Mouse (Mus musculus) erythroblast, adult 5-6 weeks (primary cell): ENCODE measurements around the gene Mier2. TPM values are rescaled to one million over a fixed set of nuclear protein-coding genes. Genes with fewer than 3 reads are reported as not detected.

Experiments
- ATAC-seq: replicated peaks from 2 replicates; pipeline ENCODE4 v1.8.0; 2016; ENCODE audit warnings: moderate number of reproducible peaks, mild to moderate bottlenecking, moderate TSS enrichment, inconsistent platforms; ENCODE audit not compliant: poor library complexity, low FRiP score, severe bottlenecking
- total RNA-seq, 2 experiments: library from RNA; stranded (forward) in 1 of 2; stranded (reverse) in 1 of 2; fragments of 150-400 nt in 1 of 2; fragments of 200-764, 138-1000 nt in 1 of 2; gene quantifications; 2 replicates each; pipeline versions ENCODE4 v1.2.3 to v1.2.4; 2015 to 2017; ENCODE audit warnings: low replicate concordance in 2 of 2

Gene Mier2
- total RNA-seq, 2 experiments from 2014 or later, result 1.9 TPM; not detected in 1

DNA sequence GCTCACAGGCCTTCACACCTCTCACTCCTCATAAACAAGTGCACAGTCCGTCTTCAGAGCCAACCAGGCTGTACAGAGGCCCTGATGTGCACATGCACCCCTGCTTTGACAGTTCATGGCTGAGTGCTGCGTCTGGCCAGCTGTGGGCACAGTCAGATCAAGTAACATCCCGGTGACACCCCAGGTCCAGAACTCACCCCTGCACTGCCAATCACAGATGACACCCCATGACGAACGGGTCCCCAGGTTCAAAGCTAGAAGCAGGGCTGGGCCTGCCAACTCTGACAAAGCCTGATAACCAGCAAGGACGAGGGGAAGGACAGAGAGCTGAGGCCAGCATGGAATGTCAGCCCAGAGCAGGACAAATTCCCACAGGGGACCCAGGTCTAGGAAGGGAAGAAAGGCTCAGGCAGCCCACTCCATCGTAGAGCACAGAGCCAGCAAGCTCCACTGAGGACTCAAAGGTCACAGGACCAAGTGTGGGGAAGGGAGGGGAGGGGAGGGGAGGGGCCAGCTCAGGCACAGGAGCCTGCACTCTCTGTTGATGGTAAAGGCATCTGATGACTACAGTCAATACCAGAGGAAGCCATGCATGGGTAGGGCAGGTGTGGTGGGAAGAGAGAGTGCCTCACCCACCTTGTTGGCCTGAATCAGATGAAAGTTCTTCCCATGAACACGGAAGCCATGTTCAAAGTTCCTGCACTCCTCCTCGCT is 11.0 kb downstream of the Mier2 start:
- no peak for ATAC-seq

DNA sequence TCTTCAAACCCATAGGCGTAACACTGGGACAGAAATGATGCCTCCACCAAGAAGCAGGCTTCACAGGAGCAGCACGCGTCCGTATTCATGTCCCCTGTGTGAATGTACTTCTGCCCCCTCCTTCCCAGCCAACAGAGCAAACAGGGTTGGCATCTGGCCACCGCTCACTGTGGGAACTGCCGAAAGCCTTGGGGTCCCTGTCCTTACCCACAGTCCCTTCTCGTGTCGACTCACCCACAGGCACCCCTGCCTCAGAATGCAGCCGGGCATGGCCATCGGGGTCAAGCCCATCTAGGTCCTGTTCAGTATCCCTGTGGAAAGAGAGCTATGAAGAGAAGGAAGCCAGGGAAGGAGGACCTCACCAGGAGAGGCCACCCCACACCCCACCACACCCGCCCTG is 12.8 kb downstream of the Mier2 start:
- no peak for ATAC-seq

DNA sequence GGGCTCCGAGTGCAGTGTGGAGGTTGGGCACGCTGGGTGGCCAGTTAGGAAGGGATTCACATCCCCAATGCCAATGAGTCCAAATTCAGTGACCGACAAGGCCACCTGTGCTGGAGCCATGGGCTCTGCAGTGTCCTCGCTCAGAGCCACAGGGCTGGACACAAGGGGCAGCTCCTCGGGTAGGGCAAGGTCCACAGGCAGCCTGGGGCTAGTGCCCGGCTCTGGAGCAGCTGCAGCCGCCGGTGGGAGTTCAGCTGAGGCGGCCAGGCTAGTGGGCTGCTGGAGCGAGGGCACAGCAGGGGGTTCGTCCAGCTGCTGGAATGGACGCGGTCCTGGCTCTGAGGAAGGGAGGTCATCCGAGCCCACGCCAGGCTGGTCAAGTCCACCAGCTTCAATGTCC is 13.5 kb downstream of the Mier2 start:
- ATAC-seq, result no peak

DNA sequence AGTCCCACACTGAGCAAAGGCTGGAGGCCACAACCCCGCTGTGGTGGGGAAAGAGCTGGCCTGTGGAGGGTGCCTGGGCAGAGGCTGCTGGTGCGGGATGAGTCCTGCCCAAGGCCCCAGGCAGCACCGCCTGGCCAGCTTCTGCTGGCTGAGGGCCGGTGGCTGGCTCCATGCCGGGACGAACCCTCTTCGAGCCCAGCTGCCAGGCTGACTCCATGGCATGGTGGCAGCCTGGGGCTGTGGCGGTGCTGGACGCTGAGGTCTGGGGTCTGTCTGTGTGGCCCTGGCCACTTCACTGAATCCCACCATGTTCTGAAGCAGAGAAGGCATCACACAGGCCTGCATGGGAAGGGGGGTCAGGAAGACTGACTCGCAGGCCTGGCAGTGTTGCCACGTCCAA is 14.3 kb downstream of the Mier2 start:
- ATAC-seq, result no peak

DNA sequence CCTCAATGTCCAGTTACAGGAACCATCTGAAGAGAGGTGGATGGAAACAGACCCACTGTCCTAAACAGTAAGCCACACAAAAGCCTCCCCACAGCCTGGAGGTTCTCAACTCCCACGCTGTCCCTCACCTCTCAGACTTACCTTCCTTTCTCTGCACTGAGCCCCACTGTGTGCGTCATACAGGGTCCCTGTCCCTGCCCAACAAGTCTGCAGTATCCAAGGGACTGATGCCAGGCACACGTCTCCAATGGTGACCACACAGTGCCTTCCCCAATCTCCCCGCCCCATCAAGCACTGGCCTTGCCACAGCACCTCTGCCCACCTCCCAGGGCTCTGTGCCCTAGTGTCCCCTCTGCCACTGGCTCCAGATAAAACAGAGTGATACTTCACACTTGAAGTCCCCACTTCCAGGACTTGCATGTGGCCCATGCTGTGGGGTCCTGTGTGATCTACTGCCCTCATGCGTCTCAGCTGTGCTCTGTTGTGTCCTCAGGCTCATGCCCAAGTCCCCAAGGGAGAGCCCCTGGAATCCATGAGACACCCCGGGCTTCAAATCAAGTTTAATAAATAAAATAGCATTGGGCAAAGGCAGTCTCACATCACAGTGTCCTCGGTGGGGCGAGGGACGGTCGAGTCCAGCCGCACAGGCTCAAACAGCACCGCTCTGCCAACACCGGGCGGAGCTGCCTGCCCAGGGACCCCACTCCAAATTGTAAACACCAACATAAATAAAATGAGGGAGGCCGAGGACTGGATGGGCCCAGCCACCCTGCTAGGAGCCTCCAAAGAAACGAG is 15.1 kb downstream of the Mier2 start:
- no peak for ATAC-seq

DNA sequence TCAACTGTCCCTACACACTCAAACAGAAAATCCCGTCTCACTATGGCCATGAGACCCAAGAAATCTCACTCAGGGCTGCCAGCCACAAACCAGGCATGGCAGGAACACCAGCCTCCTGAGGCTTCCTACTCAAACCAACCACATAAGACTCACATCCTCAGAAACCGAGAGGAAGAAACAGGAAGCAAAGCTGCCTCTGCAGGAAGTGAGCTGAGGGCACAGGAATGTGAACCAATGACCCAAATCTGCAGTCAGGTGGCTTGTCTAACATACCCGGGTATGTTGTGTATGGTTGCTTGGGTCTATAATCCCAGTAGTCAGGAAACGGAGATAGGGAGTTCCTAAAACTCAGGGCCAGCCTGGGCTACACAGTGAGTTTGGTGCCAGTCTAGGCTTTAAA is 16.1 kb downstream of the Mier2 start:
- ATAC-seq, result no peak

DNA sequence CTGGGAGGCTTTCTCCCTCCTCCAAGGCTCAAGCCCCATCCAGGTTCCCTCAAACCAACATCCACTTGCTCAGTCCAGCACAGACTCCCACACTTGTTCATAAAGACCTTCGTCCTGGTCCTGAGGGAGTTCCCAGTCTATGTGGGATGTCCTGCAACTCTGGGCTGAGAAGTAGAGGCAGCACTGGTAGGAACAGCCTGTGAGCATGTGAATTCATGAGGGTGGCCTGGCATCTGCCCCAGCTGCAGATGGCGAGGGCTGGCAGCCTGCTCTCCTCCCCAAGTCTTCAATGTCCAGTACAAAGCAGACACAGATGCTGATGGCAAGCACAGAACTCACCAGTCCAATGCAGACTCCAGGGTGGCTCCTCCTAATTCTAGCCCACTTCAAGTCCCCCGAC is 16.7 kb downstream of the Mier2 start:
- ATAC-seq, result no peak

DNA sequence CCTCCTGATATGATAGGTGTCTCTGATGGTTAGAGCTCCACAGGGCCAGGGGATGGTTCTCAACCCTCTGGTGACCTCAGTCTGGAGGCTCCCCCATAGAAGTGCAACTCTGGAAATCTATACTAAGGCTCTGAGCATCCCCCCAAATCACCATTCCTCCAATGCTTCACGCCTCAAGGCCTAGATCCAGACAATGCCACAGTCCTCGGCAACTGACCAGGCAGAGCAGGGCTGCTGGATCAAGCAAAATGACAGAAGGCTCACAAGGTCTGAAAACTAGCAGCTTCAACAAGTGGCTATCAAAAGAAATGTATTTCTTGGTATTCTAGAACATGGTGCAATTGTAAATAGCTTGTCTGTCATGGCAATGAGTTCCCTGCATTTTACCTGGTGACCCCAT is 17.2 kb downstream of the Mier2 start:
- no peak for ATAC-seq

DNA sequence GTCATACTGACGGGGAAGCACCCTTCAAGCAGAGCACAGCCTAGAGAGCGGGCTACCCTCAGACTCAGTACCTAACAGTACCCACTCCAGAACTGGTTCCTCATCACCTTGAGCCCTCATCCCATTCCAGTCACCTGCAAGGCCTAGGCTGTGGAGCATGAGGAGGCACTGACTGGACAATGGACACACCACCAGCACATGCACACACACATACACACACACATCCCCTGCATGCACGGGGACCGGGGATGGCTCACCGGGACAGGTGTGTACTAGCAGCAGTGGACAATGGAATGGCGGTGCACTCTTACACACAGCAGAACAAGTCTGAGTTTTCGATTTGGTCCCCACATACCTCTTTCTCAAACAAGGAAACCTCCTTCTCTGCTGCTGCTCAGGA is 17.7 kb downstream of the Mier2 start:
- ATAC-seq, result no peak

DNA sequence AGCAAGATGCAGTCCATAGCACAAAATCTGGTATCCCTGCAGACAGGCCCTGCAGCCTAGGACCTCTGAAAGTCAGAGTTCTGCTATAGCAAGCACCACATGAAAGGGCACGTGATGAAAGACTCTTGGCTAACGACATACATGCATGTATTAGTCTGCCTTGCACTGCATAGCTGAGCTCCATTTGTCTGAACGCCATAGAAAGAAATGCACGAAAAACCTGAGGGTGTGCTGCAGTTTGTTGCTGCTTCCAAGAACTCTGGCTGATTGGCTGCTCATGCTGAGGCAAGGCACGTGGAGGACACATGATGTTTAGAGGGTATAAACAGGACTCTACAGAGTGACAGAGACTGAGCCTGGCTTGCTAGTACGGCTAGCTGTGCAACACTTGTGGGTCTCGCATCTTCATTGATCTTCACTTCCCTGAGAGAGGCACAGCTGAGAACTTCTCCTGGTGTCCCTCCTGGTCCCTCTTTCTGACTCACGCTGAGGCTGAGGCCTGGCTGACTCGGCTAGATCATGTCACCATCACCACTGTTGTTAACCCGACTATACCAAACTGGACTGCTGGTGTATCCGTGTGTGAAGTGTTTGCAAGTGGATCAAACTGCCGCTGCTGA is 18.4 kb downstream of the Mier2 start:
- no peak for ATAC-seq

DNA sequence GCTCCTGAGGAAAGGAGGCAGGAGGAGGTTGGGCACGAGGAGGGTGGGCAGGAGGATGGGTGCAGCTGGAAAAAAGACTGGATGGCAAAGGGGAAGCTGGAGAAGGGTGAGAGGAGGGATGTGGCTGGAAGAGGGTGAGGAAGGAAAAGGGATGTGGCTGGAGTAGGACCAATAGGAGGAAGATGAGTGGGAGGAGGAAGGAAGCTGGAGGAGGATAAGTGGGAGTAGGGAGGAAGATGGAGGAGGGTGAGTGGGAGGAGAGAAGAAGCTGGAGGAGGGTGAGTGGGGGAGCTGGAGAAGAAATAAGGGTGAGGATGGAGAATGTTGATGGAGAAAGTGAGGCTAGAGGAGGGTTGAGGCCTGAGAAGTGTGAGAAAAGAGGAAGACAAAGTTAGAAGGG is 19.6 kb downstream of the Mier2 start:
- no peak for ATAC-seq

DNA sequence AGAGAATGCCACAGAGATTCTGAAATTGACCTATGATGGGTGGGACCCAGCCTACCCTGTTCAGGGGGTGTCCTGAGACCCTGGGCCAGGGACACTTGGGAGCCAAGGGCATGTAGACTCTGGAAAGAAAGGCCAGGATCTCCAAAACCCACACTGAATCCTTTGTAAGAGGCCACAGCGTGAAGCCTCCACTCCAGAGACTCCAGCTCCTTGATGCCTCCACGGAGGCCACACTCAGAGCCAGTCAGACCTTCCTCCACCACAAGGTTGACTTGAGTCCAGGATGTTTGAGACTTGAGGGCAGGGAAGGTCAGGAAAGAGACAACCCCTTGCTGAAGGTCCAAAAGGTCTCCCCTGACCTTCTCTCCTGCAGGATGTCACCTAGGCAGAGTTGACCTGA is 20.6 kb downstream of the Mier2 start:
- ATAC-seq, result no peak

DNA sequence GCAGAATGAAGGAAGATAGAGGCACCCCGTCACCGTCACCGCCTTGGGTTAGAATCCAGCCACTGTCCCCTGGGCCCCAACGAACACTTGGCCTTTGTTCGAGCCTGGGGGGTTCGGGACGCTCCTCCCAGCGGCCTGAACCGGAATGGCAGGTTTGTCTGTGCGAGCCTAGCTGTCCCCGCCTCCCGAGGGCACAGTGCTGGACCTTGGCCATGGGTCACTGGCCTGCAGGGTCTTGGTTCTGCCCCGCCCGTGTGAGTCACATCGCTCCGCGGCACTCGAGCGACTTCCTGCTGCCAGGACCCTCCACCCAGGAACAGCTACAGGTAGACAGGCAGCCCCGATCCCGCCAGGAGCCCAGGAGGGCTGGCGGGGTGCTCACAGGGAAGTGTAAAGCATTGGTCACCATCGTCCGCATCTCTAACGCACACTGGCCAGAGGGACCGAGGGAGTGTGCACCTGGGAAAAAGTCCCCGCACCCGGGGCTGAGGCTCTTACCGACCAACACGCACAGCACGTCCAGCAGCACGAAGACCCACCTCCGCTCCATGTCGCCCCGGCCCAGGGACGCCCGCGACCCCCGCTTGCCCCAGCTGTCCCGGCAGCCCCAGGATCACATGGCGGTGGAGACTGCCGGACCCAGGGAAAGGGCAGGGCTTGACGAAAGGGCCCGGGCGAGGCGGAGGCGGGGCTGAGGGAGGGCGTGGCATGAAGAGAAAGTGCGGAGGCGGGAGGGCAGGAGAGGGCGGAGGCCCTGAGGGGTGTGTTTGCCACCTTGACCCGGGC is 21.7 kb downstream of the Mier2 start, which contains the start of gene Plpp2:
Plpp2 (minus strand) TSS at position 671 of the 786 bp plus-strand sequence.
- ATAC-seq, result peak; percentile 71

DNA sequence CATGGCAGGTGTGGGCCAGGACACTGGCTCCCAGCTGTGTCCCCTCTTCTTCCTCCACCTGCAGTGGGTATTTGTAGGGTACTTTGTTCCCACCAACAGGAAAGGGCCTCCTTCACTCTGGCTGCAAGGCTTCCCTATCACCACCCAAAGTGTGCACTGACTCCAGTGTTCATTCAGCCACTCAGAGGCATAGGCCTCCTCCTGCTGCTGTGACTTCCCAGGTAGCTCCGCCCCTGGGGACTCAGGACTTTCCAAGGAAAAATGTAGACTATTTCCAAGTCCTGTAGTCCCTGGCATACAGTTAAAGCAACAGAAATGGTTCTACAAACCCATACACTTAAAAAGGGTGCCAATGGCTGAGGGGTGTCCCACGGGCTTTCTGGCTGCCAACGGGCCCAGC is 22.3 kb downstream of the Mier2 start:
- no peak for ATAC-seq

DNA sequence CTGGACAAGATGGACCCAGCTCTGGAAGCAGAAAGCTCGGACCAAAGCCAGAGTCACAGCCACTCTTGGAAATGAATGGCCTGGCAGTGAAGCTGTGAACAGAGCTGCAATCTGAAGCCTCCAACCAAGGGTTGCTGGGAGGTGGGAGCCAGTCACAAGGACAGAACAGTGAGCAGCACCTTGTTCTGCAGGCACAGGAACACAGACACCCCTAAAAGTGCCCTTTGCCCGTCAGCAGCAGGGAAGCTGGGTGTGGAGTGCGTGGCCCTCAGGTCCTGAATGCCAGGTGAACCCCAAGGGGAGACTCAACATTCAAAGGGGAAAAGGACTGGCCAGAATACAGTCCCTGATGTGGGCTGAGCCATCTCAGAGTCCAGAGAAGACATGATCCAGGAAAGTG is 23.4 kb downstream of the Mier2 start:
- ATAC-seq, result no peak

DNA sequence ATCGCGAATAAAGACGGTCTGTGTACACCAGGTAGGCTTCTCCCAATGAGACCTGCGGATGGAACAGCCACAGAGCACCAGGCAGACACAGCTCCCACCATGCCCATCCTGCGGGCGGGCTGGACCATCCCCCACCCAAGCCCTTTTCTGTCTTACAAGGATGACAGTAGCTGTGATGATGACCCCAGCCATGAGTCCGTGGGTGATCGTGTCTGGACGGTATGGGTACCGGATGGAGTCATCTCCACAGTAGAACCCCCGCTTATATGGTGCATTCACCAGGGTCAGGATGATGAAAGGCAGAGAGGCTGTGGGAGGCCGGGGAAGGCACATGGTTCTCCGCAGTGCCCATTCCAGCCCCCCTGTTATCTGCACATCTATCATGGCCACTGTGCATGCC is 24.3 kb downstream of the Mier2 start:
- ATAC-seq, result no peak

DNA sequence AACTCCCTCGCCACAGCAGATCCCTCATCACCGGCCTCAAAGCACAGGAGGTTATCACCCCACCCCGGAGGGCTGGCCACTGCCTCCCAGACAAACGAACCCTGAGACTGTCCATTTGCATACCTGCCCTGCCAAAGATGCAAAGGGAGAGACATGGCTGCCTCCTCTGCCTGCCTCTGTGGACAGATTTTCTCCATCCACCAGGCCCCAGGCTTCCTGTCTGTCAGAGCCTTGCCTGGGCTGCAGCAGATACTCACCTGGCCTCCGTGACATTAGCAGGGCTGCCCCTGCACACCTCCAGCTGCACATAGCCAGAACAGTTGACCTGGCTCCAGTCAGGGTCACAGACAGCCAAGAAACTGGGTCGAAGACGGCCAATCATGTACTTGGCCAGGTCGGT is 24.8 kb downstream of the Mier2 start:
- ATAC-seq, result no peak

DNA sequence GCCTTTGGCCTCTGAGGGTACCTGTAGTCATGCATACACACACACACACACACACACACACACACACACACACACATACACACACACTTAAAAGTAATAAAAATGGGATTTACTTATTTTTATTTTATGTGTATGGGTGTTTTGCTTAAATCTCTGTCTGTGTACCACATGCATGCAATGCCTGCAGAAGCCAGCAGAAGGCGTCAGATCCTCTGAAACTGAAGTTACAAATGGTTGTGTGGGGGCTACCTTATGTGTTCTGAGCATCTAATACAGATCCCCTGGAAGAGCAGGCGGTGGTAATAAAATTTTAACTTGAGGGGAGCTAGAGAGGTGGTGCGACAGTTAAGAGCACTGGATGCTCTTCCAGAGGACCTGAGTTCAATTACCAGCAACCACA is 26.9 kb downstream of the Mier2 start:
- no peak for ATAC-seq

DNA sequence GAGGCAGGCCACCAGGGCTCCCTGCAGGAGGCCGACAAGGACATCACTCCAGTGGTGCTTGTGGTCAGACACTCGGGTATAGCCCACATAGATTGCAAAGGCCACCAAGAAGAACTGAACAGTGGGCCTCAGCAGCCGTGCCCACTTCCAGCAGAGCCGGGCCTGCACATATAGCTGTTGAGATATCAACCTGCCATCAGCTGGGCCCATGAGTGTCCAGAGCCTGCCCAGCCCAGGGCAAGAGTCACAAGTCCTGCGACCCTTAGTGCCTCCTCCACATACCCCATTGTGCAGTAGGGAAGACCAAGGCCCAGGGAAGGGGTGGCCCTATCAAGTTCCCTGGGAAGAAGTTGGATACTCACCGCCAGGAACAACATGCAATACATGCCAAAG is 27.6 kb downstream of the Mier2 start:
- no peak for ATAC-seq
